Mouse (Mus musculus): ENCODE measurements at regions not wholly inside any gene's neighbourhood (a gene's known extent, or its start where the extent isn't known, plus 50 kb on each side); places are given as distances from the start of the nearest gene placed in this dataset.

DNA sequence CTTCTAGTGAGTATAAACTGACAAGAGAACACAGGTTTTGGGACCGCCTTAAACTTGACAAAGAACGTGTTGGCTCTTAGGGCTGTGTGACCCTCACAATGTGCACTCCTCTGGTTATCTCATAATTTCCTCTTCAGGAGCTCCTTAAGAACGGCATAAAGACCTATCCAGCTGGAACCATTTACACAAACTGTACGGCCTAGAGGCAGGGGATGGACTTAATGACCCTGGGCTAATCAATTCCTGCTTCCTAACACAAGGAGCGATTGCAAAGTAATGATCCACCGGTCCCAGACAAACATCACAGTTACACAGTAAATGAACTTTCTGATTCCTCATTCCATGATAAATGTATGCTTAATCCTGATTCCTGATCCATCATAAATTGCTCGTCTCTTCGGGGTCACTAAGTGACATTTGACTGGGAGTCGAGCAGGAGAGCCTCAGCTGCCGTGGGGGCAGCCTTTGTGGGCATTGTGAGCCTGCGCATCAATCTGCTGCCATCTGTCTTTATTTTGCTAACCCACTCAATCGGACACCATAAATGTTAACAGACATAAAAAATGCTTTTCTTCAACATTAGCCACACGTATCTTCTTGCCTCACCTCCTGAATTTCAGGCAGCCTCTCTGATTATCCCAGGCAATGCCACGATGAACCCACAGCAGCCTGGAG lies 179.4 kb downstream of the Lmo4 start:
- no peak for DNase-seq (ENCODE audit: low read depth, low spot score)

GRCm38 (mm10) chr3:144024216-144024615 lies 180.8 kb downstream of the Lmo4 start:
- H3K9me3 ChIP-seq (replicated peaks; ENCODE audit: insufficient read depth, low read length) = no peaks in the 10 kb centered on the region
- no peaks in the 10 kb centered on the region for H3K79me2 ChIP-seq (ENCODE audit: control insufficient read depth, insufficient read depth, low read length, poor library complexity)
- TF ChIP-seq MXI1 (IDR thresholded peaks at IDR 0.05; ENCODE audit: low read depth, low read length) = no peak
- TF ChIP-seq HCFC1 (IDR thresholded peaks at IDR 0.05; ENCODE audit: low read depth, low read length) = no peak
- TF ChIP-seq RAD21 (IDR thresholded peaks at IDR 0.05; ENCODE audit: low read depth, low read length) = no peak
- TF ChIP-seq EP300 (IDR thresholded peaks at IDR 0.05; ENCODE audit: low read depth in 1 of 2, low read length in 2 of 2) = no peak
- no peak for TF ChIP-seq ZC3H11A (IDR thresholded peaks at IDR 0.05; ENCODE audit: low read depth, low read length)
- no peak for TF ChIP-seq MAFK (IDR thresholded peaks at IDR 0.05; ENCODE audit: borderline replicate concordance, low read depth, low read length)

More for the DNA sequence above, 179.4 kb downstream of the Lmo4 start:
- no peaks in the 10 kb centered on the region for H3K36me3 ChIP-seq (ENCODE audit: control insufficient read depth in 1 of 2, insufficient read depth in 2 of 2, low read length in 2 of 2)
- H3K27me3 ChIP-seq (ENCODE audit: control insufficient read depth in 1 of 2, insufficient read depth in 2 of 2, low read length in 2 of 2) = no peaks in the 10 kb centered on the region
- H3K9me3 ChIP-seq (replicated peaks; ENCODE audit: insufficient read depth, low read length) = no peaks in the 10 kb centered on the region
- H3K27ac ChIP-seq (ENCODE audit: control insufficient read depth, low read depth, low read length) = no peak overlapping the region
- no peak overlapping the region for H3K9ac ChIP-seq (ENCODE audit: control insufficient read depth, low read depth, low read length, poor library complexity, severe bottlenecking)
- TF ChIP-seq MXI1 (IDR thresholded peaks at IDR 0.05; ENCODE audit: low read depth, low read length) (no peak), SMC3 (IDR thresholded peaks at IDR 0.05; ENCODE audit: low read depth, low read length) (no peak), ZKSCAN1 (IDR thresholded peaks at IDR 0.05; ENCODE audit: low read depth, low read length) (no peak), MYC (IDR thresholded peaks at IDR 0.05; ENCODE audit: low read depth, low read length) (no peak), ELF1 (IDR thresholded peaks at IDR 0.05; ENCODE audit: low read depth, low read length) (no peak), ETS1 (IDR thresholded peaks at IDR 0.05; ENCODE audit: low read depth, low read length) (no peak), TBP (IDR thresholded peaks at IDR 0.05; ENCODE audit: low read depth, low read length) (no peak), USF2 (IDR thresholded peaks at IDR 0.05; ENCODE audit: borderline replicate concordance in 1 of 2, insufficient read depth in 1 of 2, low read depth in 1 of 2, low read length in 2 of 2) (no peak), RCOR1 (IDR thresholded peaks at IDR 0.05; ENCODE audit: low read depth, low read length) (no peak)
- H3K4me1 ChIP-seq (ENCODE audit: control insufficient read depth in 1 of 2, insufficient read depth in 2 of 2, low read length in 2 of 2) = no peaks in the 10 kb centered on the region
- H3K4me3 ChIP-seq (ENCODE audit: control insufficient read depth in 1 of 2, insufficient read depth in 1 of 2, low read depth in 2 of 2, low read length in 2 of 2) = no peak overlapping the region
- H3K79me2 ChIP-seq (ENCODE audit: control insufficient read depth, insufficient read depth, low read length, poor library complexity) = no peaks in the 10 kb centered on the region

GRCm38 (mm10) chr3:144023058-144023457 lies 182.0 kb downstream of the Lmo4 start:
- no peak for TF ChIP-seq POLR2AphosphoS5 (IDR thresholded peaks at IDR 0.05; ENCODE audit: borderline replicate concordance, low read depth, low read length)
- no peak for TF ChIP-seq E2F4 (IDR thresholded peaks at IDR 0.05; ENCODE audit: borderline replicate concordance, low read depth, low read length)
- no peak for TF ChIP-seq MYC (IDR thresholded peaks at IDR 0.05; ENCODE audit: low read depth, low read length)
- TF ChIP-seq POLR2A (IDR thresholded peaks at IDR 0.05; ENCODE audit: control insufficient read depth in 1 of 2, insufficient read depth in 1 of 2, low read depth in 1 of 2, low read length in 2 of 2, poor library complexity in 1 of 2) = no peak
- TF ChIP-seq EP300 (IDR thresholded peaks at IDR 0.05; ENCODE audit: low read depth in 1 of 2, low read length in 2 of 2) = no peak
- no peak for TF ChIP-seq NELFE (IDR thresholded peaks at IDR 0.05; ENCODE audit: low read depth, low read length)
- no peak for TF ChIP-seq USF2 (IDR thresholded peaks at IDR 0.05; ENCODE audit: borderline replicate concordance in 1 of 2, insufficient read depth in 1 of 2, low read depth in 1 of 2, low read length in 2 of 2)
- TF ChIP-seq UBTF (IDR thresholded peaks at IDR 0.05; ENCODE audit: borderline replicate concordance, insufficient read depth, low read depth, low read length) = no peak
- TF ChIP-seq ELF1 (IDR thresholded peaks at IDR 0.05; ENCODE audit: low read depth, low read length) = no peak
- Histone ChIP-seq H3K9ac (ENCODE audit: control insufficient read depth, low read depth, low read length, poor library complexity, severe bottlenecking) (no peak overlapping the region), H3K79me2 (ENCODE audit: control insufficient read depth, insufficient read depth, low read length, poor library complexity) (no peaks in the 10 kb centered on the region), H3K27ac (ENCODE audit: control insufficient read depth, low read depth, low read length) (no peak overlapping the region), H3K4me3 (ENCODE audit: control insufficient read depth in 1 of 2, insufficient read depth in 1 of 2, low read depth in 2 of 2, low read length in 2 of 2) (no peak overlapping the region), H3K9me3 (replicated peaks; ENCODE audit: insufficient read depth, low read length) (no peaks in the 10 kb centered on the region), H3K27me3 (ENCODE audit: control insufficient read depth in 1 of 2, insufficient read depth in 2 of 2, low read length in 2 of 2) (no peaks in the 10 kb centered on the region), H3K36me3 (ENCODE audit: control insufficient read depth in 1 of 2, insufficient read depth in 2 of 2, low read length in 2 of 2) (no peaks in the 10 kb centered on the region), H3K4me1 (ENCODE audit: control insufficient read depth in 1 of 2, insufficient read depth in 2 of 2, low read length in 2 of 2) (no peaks in the 10 kb centered on the region)
- DNase-seq (ENCODE audit: low read depth, low spot score) = no peak

More at GRCm38 (mm10) chr3:144024216-144024615, 180.8 kb downstream of the Lmo4 start:
- Histone ChIP-seq H3K36me3 (ENCODE audit: control insufficient read depth in 1 of 2, insufficient read depth in 2 of 2, low read length in 2 of 2) (no peaks in the 10 kb centered on the region), H3K27me3 (ENCODE audit: control insufficient read depth in 1 of 2, insufficient read depth in 2 of 2, low read length in 2 of 2) (no peaks in the 10 kb centered on the region), H3K4me1 (ENCODE audit: control insufficient read depth in 1 of 2, insufficient read depth in 2 of 2, low read length in 2 of 2) (no peaks in the 10 kb centered on the region), H3K4me3 (ENCODE audit: control insufficient read depth in 1 of 2, insufficient read depth in 1 of 2, low read depth in 2 of 2, low read length in 2 of 2) (no peak overlapping the region), H3K9ac (ENCODE audit: control insufficient read depth, low read depth, low read length, poor library complexity, severe bottlenecking) (no peak overlapping the region), H3K27ac (ENCODE audit: control insufficient read depth, low read depth, low read length) (no peak overlapping the region)
- DNase-seq (ENCODE audit: low read depth, low spot score) = no peak
